Mouse (Mus musculus) spleen, adult 2 months (tissue): ENCODE measurements around the gene Slc10a7.
A peak's percentile ranks its signal among the peaks of the same experiment; 100 is the strongest.

Experiments
- CTCF ChIP-seq: fragments of 200-500 bp; IDR thresholded peaks from 2 replicates; pipeline ENCODE4 v1.5.1; 2011; ENCODE audit warnings: mild to moderate bottlenecking, inconsistent platforms; ENCODE audit not compliant: insufficient read depth, insufficient read length, insufficient replicate concordance; ENCODE audit errors: extremely low read depth
- POLR2A ChIP-seq: fragments of 200-500 bp; IDR thresholded peaks from 2 replicates; pipeline ENCODE4 v1.6.1; 2011; ENCODE audit warnings: low read depth, low read length, inconsistent platforms

- TF ChIP-seq POLR2A: peak; percentile 57
- no peak for TF ChIP-seq CTCF
Observed at GRCm38 (mm10) chr8:78633012-78633411, 123.9 kb downstream of the Slc10a7 start.
